Mouse (Mus musculus) liver, embryonic 11.5 days (tissue): ENCODE data around the gene Sf3a2. TPM values are rescaled to one million over a fixed set of nuclear protein-coding genes. Genes with fewer than 3 reads are reported as not detected.
A peak's percentile ranks its signal among the peaks of the same experiment; 100 is the strongest.
"Not testable (repeated sequence)": the region's sequence is repeated elsewhere in the genome, so short reads cannot be mapped to it uniquely, and the experiment has no call there.

Experiments used
- ATAC-seq: fragments of 200-750 bp; cut with Nextera tagmentation; replicated peaks from 2 replicates; pipeline ENCODE4 v1.8.0; 2017; ENCODE audit warnings: moderate number of reproducible peaks, mild to moderate bottlenecking, moderate TSS enrichment, moderate library complexity; ENCODE audit not compliant: low FRiP score
- DNase-seq: peaks from one replicate; pipeline ENCODE4 v3.0.0-alpha.2; 2017; ENCODE audit warnings: low spot score
- H3K27ac ChIP-seq: fragments of 300-500 bp; sonication (generic); 2 replicates; pipeline ENCODE4 v1.5.1; 2014; ENCODE audit warnings: mild to moderate bottlenecking, low read depth, low read length, control low read depth
- H3K27me3 ChIP-seq: fragments of 300-500 bp; sonication (generic); replicated peaks from 2 replicates; pipeline ENCODE4 v1.6.1; 2014; ENCODE audit warnings: low read length, mixed read lengths; ENCODE audit not compliant: control insufficient read depth, insufficient read depth
- H3K36me3 ChIP-seq: fragments of 300-500 bp; sonication (generic); 2 replicates; pipeline ENCODE4 v1.6.1; 2014; ENCODE audit warnings: mild to moderate bottlenecking, low read length, moderate library complexity, mixed read lengths; ENCODE audit not compliant: control insufficient read depth, insufficient read depth
- H3K4me1 ChIP-seq: fragments of 300-500 bp; sonication (generic); replicated peaks from 2 replicates; pipeline ENCODE4 v1.6.1; 2014; ENCODE audit warnings: low read length, mixed read lengths; ENCODE audit not compliant: control insufficient read depth, insufficient read depth
- H3K4me2 ChIP-seq: fragments of 300-500 bp; sonication (generic); 2 replicates; pipeline ENCODE4 v1.6.1; 2014; ENCODE audit warnings: mild to moderate bottlenecking, control low read depth, moderate library complexity
- H3K4me3 ChIP-seq: fragments of 300-500 bp; sonication (generic); 2 replicates; pipeline ENCODE4 v1.5.1; 2014; ENCODE audit warnings: low read depth, low read length, control low read depth
- H3K9ac ChIP-seq: fragments of 300-500 bp; sonication (generic); 2 replicates; pipeline ENCODE4 v1.6.1; 2014; ENCODE audit warnings: low read depth, low read length, control low read depth
- H3K9me3 ChIP-seq: fragments of 300-500 bp; sonication (generic); 2 replicates; pipeline ENCODE4 v1.6.1; 2016; ENCODE audit warnings: low read length, inconsistent platforms, mixed read lengths; ENCODE audit not compliant: control insufficient read depth
- WGBS: fragments of 180-500 bp; shearing (Covaris S2); extraction: QIAGEN DNeasy Blood & Tissue Kit; methylation state at CpG from one replicate; pipeline ENCODE4 v1.1.7; 2014; 5-methylcytosine and 5-hydroxymethylcytosine counted together
- polyA plus RNA-seq: library from polyadenylated mRNA; unstranded; fragments of >200 nt; fragmentation: Nextera tagmentation; extraction: Ambion mirVana; gene quantifications from 2 replicates; pipeline ENCODE4 v1.2.1, GENCODE M21; 2014

The Sf3a2 gene
- polyA plus RNA-seq, 1 experiment from 2014 or later = 121 TPM

DNA sequence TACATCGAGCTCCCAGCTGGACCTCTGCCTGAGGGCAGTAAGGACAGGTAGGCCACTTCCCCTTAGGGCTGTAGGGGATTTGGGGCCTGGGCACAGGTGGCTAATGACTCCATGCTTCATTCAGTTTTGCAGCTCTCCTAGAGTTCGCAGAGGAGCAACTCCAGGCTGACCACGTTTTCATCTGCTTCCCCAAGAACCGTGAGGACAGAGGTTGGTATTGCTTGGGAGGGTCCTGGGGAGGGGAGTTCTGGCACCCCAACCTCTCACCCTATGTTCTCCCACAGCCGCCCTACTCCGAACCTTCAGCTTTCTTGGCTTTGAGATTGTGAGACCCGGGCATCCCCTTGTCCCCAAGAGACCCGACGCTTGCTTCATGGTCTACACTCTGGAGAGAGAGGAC, 30.6 kb downstream of the Sf3a2 start:
- H3K27me3 ChIP-seq = peaks cover 11% of the 10 kb centered on the region
- WGBS = 82% methylated on average over 8 of the region's 9 CpGs
- peaks cover 12% of the 10 kb centered on the region for H3K36me3 ChIP-seq
- peak overlapping the region; percentile 100 for H3K4me2 ChIP-seq
- not testable (repeated sequence) for DNase-seq, H3K27ac ChIP-seq, H3K9ac ChIP-seq, H3K9me3 ChIP-seq, ATAC-seq
- peak overlapping the region; percentile 69 for H3K4me3 ChIP-seq
- peaks cover 50% of the 10 kb centered on the region for H3K4me1 ChIP-seq

DNA sequence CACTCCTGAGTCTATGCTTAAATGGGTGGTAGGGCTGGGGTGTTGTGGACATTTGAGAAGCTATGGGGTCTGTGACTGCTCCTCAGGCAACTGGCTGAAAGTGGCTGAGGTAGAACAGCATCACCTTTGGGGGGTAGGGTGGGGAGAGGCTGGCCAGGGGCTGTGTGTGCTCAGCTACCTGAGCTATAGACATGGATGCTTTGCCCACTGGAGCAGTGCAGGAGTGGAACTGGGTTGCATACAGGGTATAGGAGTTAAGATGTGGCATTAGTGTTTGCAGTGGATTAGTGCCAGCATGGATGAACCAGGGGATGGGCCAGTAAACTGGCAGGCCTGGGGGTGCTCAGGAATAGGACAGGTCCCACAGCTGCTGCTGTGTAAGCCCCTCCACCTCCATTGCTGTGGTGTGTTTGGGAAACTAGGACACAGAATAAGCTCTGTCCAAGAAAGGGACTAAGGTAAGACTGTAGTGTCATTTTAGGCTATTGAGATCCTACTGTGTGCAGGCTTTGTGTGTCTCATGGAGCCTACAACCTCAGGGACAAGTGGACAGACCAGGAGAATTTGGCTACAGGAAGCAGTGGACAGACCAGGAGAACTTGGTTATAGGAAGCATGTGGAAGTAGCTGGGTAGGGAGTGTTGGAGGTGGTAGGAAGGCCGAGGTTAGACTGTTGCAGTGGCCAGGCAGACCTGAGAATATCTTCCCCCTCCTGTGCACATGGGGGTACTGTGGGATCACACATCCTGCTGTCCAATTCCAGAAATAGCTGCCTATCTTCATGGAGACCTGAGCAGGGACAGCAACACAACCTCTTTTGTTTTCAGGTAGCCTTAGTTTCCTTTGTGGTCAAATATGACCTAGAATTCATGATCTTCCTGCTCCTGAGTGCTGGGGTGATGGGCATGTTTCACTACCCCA, 31.6 kb downstream of the Sf3a2 start:
- DNase-seq (no peak), ATAC-seq (no peak)
- H3K9ac ChIP-seq = no peak overlapping the region
- peak overlapping the region; percentile 38 for H3K27ac ChIP-seq
- peak overlapping the region; percentile 20; the same call in 1 of the 2 replicates for H3K4me3 ChIP-seq
- H3K27me3 ChIP-seq = peaks cover 21% of the 10 kb centered on the region
- peak overlapping the region; percentile 20 for H3K4me2 ChIP-seq
- H3K4me1 ChIP-seq = peaks cover 40% of the 10 kb centered on the region
- WGBS = 55% methylated on average over 1 of the region's 1 CpGs
- H3K9me3 ChIP-seq = no peaks in the 10 kb centered on the region
- H3K36me3 ChIP-seq = peaks cover 12% of the 10 kb centered on the region

DNA sequence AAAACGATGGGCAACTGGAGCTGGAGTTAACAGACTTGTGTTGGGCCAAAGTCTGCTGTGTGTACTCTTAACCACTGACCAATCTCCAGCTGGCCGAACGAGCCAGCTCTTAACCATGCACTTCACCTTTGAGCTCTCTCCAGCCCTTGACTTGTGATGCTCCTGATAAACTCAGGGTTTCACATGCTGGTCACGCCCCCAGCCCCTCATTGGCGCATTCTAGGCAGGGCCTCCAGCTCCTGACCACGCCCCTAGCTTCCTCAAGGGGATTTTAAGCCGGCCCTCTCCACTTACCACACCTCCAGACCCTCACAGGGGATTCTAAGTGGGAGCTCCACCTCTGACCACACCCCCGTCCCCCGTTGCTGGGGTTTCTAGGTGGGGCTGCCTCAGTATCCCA, 33.1 kb downstream of the Sf3a2 start:
- ATAC-seq (peak; percentile 16; the same call in 1 of the 2 replicates), DNase-seq (peak; percentile 63)
- WGBS = 3% methylated on average over 9 of the region's 9 CpGs
- Histone ChIP-seq H3K9ac (no peak overlapping the region), H3K27ac (peak overlapping the region; percentile 52), H3K9me3 (no peaks in the 10 kb centered on the region), H3K4me3 (no peak overlapping the region), H3K27me3 (peaks cover 36% of the 10 kb centered on the region), H3K4me2 (peak overlapping the region; percentile 30), H3K36me3 (peaks cover 12% of the 10 kb centered on the region), H3K4me1 (peaks cover 40% of the 10 kb centered on the region)

DNA sequence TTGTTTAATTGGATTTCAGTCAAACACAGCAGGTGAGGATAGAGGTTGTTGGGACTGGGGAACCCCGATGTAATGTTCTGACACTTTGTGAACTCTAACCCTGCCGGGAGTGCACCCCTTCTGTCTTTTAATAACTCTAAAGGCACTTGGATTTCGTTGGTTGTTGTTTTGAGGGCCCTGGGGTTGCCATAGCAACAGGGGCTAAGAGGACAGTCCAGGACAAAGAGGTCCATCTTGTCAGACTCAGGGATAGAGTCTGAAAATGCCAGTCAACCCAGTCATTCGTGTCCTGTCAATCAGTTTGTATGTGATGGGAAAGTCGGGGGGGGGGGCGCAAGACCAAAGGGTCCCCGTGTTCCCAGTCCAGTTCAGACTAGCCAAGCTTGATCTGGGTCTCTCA, 34.8 kb downstream of the Sf3a2 start:
- DNase-seq (no peak), ATAC-seq (no peak)
- WGBS = 75% methylated on average over 7 of the region's 7 CpGs
- Histone ChIP-seq H3K4me1 (peaks cover 34% of the 10 kb centered on the region), H3K36me3 (peaks cover 12% of the 10 kb centered on the region), H3K9ac (no peak overlapping the region), H3K4me2 (no peak overlapping the region), H3K4me3 (no peak overlapping the region), H3K27me3 (peaks cover 51% of the 10 kb centered on the region), H3K9me3 (no peaks in the 10 kb centered on the region), H3K27ac (no peak overlapping the region)

DNA sequence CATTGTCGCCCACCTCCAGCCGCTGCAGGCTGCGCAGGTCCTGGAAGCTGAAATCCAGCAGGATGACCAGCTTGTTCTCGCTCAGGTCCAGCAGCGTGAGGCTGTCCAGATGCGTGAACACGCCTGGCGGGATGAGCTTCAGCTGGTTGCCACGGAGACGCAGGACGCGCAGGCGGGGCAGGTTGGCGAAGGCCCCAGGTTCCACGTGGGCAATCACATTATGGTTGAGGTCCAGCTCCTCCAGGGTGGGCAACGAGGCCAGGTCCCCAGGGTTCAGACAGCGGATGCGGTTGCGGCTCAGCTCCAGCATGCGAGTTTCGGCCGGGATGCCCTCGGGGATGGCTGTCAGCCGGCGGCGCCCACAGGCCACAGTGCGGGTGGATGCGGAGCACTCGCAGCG, 37.6 kb downstream of the Sf3a2 start:
- no peaks in the 10 kb centered on the region; the same call in 1 of the 2 replicates for H3K36me3 ChIP-seq
- ATAC-seq (no peak), DNase-seq (no peak)
- no peaks in the 10 kb centered on the region for H3K9me3 ChIP-seq
- 0 out of 2 replicates have a peak overlapping the region, but pooled peaks have one; percentile 8 for H3K4me3 ChIP-seq
- no peak overlapping the region for H3K4me2 ChIP-seq
- no peak overlapping the region for H3K27ac ChIP-seq
- H3K4me1 ChIP-seq = peaks cover 12% of the 10 kb centered on the region
- WGBS = 48% methylated on average over 30 of the region's 30 CpGs
- peaks cover 59% of the 10 kb centered on the region for H3K27me3 ChIP-seq
- H3K9ac ChIP-seq = 0 out of 2 replicates have a peak overlapping the region, but pooled peaks have one; percentile 34

DNA sequence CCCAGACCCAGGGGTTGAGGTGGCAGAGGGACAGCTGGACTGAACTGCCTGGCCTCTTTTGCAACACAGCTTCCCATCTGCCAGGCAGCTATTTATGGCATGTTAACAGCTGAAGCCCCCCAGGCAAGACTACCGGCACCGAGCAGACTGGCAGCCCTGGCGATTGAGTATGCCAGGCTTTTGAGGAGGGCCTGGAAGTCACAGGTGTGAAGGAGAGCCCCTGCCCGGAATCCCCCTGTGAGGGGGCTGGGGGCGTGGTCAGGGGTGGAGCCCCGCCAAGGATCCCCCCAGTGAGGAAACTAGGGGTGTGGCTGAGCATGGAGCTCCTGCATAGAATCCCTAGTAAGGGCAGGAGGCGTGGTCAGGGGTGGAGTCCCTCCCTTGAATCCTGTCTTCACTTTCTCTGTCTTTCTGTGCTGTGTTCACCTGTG, 39.0 kb downstream of the Sf3a2 start:
- H3K4me2 ChIP-seq = no peak overlapping the region
- no peak overlapping the region for H3K4me3 ChIP-seq
- peaks cover 71% of the 10 kb centered on the region for H3K27me3 ChIP-seq
- no peaks in the 10 kb centered on the region for H3K9me3 ChIP-seq
- H3K36me3 ChIP-seq = no peaks in the 10 kb centered on the region; the same call in 1 of the 2 replicates
- ATAC-seq (no peak; the same call in 1 of the 2 replicates), DNase-seq (no peak)
- H3K9ac ChIP-seq = no peak overlapping the region
- no peak overlapping the region for H3K27ac ChIP-seq
- 50% methylated on average over 7 of the region's 7 CpGs for WGBS
- H3K4me1 ChIP-seq = no peaks in the 10 kb centered on the region

DNA sequence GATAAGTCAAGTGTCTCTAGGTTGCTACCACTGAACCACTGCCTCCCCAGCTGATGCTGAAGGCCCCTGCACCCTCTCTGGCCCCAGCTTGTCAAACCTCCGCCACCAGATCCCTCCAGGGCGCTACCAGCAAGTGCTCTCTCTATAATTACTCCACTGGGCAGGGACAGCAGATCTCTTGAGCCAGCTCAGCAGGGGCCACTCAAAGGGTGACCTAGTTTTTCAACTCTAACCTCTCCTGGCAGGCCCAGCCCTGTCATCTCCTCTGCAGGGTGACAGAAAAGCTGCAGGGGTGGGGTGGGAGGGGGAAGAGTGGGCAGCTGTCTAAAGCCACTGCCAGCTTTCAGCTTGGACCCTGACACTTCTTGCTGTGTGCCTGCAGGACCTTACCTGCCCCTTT, 39.8 kb downstream of the Sf3a2 start:
- no peak overlapping the region for H3K27ac ChIP-seq
- no peak for ATAC-seq

DNA sequence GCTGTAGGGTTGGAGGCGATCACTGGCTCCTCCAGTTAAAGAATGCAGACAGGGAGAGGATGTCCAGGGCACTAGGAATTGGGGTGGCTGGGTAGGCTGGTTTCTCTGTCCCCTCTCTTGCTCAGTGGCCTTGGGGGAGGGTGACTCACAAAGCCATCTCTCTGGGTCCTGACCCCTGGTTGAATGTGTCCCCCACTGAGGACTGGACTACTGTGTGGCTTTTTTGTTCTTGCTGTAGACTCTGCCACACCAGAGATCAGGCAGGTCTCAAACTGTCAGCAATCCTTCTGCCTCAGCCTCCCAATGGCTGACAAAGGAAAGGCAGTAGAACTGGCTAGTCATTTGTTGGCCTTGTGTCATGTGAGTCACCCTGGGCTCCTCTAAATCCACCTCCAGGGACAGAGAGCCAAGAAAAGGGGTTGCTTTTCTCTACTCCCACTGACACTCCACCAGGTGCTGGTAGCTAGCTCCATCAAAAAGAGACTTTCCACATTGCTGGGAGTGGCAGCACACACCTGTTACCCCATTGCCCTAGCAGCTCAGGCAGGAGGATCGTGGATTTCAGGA, 40.4 kb downstream of the Sf3a2 start:
- 67% methylated on average over 2 of the region's 2 CpGs for WGBS

More for the DNA sequence above, 39.8 kb downstream of the Sf3a2 start:
- H3K4me3 ChIP-seq = no peak overlapping the region
- H3K9me3 ChIP-seq = no peaks in the 10 kb centered on the region
- WGBS = 30% methylated on average over 2 of the region's 2 CpGs
- H3K4me1 ChIP-seq = no peaks in the 10 kb centered on the region
- H3K36me3 ChIP-seq = no peaks in the 10 kb centered on the region
- H3K4me2 ChIP-seq = no peak overlapping the region
- no peak for DNase-seq
- H3K27me3 ChIP-seq = peaks cover 76% of the 10 kb centered on the region
- no peak overlapping the region for H3K9ac ChIP-seq

More for the DNA sequence above, 40.4 kb downstream of the Sf3a2 start:
- Histone ChIP-seq H3K9me3 (no peaks in the 10 kb centered on the region), H3K4me2 (no peak overlapping the region), H3K27me3 (peaks cover 77% of the 10 kb centered on the region), H3K9ac (no peak overlapping the region), H3K4me3 (no peak overlapping the region), H3K36me3 (no peaks in the 10 kb centered on the region), H3K27ac (no peak overlapping the region), H3K4me1 (no peaks in the 10 kb centered on the region)
- no peak for DNase-seq
- no peak for ATAC-seq
